Mouse (Mus musculus) bone marrow macrophage, adult 2 months (primary cell): Measurements from ENCODE around the gene 4933405O20Rik.

Experiments
- CTCF ChIP-seq: IDR thresholded peaks from 2 replicates; pipeline ENCODE4 v1.5.1; 2012; ENCODE audit warnings: low read depth, mild to moderate bottlenecking, low read length, moderate library complexity
- POLR2A ChIP-seq: IDR thresholded peaks from 2 replicates; pipeline ENCODE4 v1.6.1; 2012; ENCODE audit warnings: mild to moderate bottlenecking, low read depth, low read length, borderline replicate concordance

DNA sequence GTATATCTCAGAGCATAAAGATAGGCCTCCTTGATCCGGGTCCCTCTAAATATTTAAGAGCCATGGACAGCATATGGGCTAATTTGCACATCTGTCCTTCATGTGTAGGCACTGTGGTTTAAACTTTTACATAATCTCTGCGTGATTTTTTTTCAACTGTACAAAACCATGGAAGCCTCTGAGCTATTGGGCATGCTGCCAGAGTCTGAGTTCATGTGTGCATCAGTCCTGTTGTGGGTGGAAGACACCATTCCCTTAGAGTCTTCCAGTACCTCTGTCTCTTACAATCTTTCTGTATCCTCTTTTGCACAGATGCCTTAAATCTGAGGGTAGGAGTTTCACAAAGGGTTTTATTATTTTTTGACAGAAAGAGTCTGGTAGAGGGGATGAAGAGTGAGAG is 15.1 kb downstream of the 4933405O20Rik start:
- TF ChIP-seq CTCF (no peak), POLR2A (no peak)
